Mouse (Mus musculus) adrenal gland, postnatal 14 days (tissue): ENCODE results near the gene Slc17a7. TPM values are rescaled to one million over a fixed set of nuclear protein-coding genes. Genes with fewer than 3 reads are reported as not detected.
"Not testable (repeated sequence)": the region's sequence is repeated elsewhere in the genome, so short reads cannot be mapped to it uniquely, and the experiment has no call there.

Source experiments
- DNase-seq: peaks from one replicate; pipeline ENCODE4 v3.0.0; 2021; ENCODE audit warnings: mixed read lengths
- long read RNA-seq, 2 experiments: library from polyadenylated mRNA; stranded (forward); transcript quantifications; one replicate each; pipeline ENCODE4 v2.0.0; 2021
- total RNA-seq: library from RNA; stranded (reverse); gene quantifications from 2 replicates; pipeline ENCODE4 v1.2.3, GENCODE M21; 2021

Gene Slc17a7
- 0.22 and 0.79 TPM in 2 replicates for total RNA-seq
- long read RNA-seq, experiment 1, result 0 reads
- long read RNA-seq, experiment 2, result 0 reads

DNA sequence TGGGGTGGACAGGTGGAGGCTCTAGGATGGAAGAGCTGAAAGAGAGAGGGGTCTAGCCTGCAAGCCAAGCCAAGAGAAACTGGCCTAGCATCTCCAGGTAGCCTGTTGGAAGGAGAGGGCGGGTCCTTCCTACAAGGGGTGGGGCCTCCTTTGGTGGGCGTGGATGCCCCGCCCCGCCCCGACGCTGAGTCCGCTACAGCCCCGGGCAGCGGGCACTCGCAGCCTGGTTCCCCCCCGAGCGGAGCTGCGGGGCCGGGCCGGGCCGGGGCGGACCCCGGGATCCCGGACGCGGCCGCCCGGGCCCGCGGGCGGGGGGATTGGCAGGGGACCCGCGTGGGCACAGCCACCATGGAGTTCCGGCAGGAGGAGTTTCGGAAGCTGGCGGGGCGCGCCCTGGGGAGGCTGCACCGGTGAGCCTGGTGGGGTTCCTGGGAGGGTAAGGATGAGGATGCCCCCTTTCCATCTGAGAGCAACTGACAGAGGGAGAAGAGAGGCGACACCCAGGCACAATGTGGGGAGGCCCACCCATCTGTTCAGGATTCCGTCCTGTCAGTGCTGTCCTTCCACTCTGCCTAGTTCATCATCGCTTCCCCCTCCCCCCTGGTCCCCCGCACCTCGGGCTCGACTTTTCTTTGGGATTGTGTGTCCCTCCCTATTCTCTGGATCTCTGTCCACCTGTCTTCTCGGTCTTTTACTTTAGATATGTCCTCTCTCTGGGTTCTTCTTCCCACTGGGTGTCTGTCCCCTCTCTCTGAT lies at the start of gene Slc17a7:
TSS of gene Slc17a7 (plus strand) at position 215 of the 756 bp plus-strand sequence.
- peak; percentile 57 for DNase-seq

DNA sequence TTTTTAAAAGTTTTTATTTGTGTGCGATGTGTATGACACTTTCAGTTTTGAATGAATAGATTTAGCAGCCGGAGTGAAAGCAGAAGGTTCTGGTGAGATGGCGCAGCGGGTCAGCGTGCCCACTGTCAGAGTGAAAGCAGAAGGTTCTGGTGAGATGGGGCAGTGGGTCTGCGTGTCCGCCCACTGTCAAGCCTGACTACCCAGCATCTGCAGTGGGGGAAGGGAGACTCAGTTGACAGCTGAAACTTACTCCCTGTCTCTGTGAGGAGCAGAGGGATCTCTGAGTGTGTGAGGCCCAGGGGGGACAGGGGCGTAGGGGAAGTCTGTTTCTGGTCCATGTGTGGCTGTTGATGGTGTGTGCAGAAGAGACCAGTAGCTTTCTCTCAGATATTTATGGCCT lies 46.2 kb upstream of the Slc17a7 start:
- DNase-seq, result peak; percentile 7

DNA sequence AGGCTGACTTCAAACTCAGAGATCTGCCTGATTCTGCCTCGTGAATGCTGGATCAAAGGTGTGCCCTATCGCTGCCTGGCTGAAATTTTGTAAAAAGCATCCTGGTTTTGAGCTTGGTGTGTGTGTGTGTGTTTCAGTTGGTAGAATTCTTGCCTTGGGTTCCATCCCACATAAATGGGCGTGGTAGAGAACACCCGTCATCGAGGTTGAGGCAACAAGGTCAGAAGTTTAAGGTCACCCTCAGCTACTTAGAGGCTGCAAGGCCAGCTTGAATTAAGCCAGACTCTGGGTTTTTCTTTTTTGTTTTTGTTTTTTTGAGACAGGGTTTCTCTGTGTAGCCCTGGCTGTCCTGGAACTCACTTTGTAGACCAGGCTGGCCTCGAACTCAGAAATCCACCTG lies 45.4 kb upstream of the Slc17a7 start:
- peak; percentile 34 for DNase-seq

DNA sequence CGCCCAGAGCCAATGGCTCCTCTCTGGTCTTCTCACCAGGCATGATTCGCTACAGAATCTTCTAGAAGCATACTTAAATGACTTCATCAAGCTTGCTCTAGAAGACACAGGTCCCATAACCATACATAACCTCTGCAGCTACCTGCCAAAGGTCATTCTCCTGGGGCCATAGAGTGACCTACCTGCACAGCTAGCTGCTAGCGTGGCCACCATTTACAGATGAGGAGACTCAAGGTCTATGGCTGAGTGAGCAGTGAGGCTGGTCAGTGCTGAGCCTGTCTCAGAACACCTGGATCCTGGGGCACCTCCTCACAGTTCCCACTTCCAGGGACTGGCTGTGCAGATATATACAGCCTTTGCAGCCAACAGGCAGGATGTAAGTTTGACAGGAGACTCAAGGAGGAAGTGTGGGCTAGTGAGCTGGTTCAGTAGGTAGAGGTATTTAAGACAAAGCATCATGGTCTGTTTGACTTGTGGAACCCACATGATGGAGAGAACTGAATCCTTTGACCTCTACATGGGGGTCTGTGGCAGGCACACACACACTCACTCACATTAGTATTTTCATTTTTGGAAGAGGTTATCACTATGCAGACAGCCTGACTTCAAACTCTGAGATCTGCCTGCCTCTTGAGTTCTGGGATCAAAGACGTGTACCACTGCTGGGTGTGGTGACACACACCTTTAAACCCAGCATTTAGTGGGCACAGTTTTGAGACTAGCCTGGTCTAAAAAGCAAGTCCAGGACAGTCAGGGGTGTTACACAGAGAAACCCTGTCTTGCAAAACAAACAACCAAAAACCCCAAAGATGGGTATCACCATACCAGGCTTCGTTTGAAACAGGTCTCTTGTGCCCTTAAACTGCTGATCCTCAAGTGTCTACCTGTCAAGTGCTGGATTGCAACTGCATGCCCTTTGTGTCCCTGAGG lies 43.7 kb upstream of the Slc17a7 start:
- DNase-seq, result no peak

DNA sequence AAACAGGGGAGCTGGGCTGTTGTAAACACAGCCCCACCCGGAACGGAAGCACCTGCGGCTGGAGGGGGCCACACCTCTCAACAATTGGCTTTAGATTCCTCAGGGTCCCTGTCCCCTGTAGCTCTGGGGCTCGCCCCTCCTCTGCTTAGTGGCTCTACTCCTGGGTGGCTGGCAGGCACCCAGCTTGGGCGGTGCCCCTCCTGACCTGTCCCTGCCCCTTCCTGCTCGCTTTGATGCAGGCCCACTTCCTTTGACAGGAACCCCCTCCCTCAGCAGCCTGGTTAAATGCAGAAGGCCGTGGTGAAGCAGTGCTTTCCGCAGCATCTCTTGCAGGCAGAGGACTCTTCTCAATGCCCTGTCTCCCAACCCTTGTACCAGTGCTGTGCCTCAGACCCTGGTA lies 42.3 kb upstream of the Slc17a7 start:
- DNase-seq, result peak; percentile 75

DNA sequence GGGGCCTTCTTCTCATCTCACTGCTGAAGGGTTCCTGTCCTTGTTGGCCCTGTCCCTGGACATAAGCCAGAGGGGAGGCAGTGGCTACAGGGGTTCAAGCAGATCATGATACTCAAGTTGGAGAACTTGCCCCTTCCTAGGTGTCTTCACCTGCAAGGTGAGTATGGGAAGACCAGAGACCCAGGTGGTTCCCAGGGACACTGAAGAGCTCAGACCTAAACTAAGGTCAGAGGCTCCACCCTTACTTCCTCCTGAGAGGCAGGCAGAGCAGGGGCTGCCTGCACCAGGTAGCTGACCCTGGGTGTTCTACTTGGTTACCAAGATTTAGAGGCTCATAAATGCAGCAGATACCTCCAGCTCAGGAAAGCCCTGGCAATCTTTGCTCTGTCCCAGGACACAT lies 41.8 kb upstream of the Slc17a7 start:
- no peak for DNase-seq

DNA sequence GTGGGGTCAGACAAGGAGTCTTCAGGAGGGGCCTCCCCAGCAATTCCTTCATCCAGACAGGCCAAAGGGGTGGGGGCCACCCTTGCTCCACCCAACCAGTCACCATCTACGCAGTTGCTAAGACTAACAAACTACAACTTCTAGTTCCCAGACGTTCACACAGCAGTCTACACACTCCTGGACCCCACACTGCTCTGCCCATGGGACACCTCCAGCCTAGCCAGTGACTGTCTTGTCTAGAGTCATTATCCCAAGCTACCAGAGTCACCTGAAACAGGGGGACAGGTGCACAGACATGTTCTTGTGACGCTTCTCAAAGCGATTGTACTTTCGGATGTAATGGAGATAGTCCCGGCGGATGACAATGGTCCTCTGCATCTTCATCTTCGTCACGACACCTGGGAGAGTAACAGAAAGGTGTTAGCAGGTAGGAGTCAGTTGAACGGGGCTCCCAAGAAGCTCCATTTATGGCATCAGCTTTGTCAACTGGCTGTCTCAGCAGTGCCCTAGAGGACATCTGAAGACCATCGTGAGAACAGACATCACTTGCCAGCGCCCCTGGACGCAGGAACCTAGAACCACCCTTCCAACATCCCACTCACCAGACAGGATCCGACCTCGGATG lies 41.1 kb upstream of the Slc17a7 start:
- DNase-seq, result no peak

DNA sequence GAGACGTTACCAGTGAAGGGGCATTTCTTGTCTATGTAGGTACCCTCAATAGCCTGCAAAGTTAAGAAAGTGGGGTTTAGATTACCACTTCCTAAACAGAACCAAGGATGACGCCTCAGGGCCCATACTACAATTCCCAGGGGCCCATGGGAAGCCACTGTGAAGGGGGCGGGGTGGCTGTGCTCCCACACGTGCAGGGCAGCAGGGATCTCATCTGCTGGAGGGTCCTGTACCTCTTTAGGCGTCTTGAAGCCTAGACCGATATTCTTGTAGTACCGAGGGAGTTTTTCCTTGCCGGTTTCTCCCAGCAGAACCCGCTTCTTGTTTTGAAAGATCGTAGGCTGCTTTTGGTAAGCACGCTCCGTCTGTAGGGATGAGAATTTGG lies 40.6 kb upstream of the Slc17a7 start:
- DNase-seq, result peak; percentile 76

DNA sequence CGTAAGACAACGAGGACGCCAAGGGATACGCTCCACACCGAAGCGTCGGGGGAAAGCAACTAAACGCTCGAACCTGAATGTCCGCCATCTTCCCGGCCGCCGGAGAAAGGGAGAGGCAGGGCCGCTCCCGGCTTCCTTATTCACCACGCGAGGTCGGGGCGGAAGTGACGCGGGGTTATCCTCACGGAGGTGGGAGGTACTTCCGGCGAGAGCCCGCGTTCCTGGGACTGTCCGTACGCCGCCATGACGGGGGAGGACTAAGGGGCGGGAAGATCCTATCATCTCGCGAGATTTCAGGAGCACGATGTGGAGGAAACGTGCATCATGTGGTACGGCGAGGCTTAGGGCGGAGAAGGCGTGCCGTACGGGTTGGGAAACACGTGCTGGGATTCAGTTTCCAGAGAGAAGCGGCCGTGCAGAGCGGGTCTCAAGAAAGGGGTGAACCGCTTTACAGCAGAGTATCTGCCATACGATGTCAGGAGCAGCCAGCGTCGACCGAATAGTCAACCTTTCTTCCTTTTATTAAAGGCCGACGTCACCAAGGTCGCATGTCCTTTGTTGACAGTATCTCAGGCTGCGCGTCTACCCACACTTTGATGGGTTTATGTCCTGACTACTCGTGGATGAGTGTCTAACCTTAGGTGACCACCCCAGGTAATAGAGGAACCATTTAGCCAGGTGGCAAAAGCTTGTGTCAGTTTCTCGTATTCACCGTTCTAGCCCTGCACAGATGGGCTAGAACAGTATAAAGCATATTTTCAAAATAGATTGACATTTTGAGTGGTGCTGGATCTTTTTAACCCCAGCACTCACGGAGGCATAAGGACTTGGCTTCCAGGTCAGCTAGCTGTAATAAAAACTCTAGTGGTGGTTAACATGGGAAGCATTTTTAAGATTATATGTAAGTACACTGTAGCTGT lies 39.3 kb upstream of the Slc17a7 start, which contains the start of gene Rps11:
TSS of gene Rps11 (minus strand) at position 216 of the 920 bp plus-strand sequence.
- peak; percentile 99 for DNase-seq

DNA sequence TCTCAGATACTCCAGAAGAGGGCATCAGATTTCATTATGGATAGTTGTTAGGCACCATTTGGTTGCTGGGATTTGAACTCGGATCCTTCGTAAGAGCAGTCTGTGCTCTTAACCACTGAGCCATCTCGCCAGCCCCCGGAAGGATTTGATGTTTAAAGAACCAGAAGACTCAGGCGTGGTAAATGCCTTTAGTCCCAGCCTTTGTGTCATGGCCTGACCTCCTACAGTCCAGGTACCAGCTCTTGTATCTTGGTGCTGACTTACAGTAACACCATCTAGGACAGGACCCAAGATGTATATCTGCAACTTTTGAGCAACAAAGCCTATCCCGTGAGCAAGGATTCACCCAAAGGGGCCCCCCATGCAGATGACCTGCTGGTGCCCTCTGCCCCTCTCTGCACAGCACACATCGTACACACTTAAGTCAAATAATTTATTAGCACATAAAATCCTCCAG lies 38.6 kb upstream of the Slc17a7 start:
- no peak for DNase-seq

DNA sequence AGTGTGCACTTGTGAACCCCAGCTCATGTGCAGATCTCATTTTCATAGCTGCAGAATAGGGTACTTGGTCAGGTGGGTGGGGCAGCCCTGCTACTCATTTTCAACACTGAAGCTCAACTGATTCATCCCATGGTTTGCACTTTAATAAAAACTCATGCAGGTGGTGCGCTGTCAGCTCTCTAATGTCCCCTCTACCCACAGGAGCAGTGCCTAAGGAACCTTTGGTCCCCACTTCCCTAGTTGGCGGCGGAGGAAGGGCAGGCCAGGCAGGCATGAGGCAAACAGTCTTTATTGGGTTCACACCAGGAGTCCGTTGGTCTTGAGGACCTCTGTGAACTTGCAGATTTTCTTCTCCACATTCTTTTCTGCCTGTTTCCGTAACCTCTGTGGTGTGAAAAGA lies 38.1 kb upstream of the Slc17a7 start:
- not testable (repeated sequence) for DNase-seq

DNA sequence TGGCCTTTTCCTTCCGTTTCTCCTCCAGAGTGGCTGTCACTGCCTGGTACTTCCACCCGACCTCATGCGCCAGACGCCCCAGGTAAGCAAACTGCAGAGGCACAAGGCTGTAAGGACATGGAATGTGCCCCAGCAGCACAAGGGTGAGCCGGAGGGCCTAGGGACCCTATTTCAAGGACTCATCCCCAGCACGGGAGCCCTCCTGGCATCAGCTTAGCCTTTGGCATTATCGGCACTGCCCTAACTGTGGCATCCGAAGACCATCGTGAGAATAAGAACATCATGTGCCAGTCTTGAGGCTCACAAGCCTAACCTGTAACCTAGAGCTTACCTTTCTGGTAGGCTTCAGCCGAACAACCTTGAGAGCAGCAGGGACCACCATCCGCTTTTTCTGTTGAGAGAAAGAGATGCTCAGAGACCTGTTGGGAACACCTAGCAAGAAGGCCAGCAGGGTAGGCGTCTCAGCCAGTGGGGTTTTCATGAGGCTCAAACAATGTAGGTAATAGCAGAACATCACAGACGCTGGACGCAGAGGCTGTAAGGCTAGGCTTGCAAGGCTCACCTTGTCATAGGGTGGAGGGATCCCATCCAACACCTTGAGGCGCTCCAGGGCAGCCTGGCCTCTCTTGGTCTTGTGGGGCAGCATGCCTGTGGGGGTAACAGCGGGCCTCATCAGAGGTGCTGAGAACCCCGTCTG lies 37.5 kb upstream of the Slc17a7 start:
- no peak for DNase-seq

DNA sequence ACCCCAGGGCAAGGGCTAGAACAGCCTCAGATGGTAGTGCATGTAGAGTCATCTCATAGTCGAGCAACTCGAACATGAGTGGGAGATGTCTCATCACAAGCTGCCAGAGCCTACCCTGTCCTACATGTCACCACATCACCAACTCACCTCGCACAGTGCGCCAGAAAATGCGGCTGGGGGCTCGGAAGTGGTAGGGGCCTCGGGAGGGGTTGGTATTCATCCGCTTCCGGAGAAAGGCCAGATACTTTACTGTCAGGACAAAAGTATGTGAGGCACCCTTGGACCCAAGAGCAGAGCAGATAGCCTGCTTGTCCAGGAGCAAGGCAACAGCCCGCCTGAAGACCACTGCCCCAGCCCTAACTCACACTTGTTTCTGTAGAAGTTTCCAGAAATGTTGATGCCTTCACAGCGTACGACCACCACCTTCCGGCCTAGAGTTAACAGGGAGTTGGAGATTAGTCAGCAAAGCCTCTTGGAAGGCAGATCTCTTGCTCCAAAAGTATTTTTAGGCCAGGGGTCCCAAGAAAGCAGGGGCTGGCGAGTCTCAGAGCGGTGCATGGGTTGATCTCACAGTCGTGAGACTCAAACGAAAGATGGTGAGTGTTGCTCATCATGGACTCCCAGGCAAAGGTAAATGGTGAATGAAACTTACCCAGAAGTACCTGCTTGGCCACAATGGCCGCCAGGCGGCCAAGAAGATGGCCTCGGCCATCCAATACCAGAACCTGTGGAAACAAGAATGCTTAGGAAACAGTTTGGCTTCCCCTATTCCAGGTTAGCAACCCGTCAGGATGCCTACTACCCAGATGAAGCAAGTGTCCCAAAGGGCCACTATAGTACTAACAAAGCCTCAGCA lies 36.7 kb upstream of the Slc17a7 start:
- no peak for DNase-seq

DNA sequence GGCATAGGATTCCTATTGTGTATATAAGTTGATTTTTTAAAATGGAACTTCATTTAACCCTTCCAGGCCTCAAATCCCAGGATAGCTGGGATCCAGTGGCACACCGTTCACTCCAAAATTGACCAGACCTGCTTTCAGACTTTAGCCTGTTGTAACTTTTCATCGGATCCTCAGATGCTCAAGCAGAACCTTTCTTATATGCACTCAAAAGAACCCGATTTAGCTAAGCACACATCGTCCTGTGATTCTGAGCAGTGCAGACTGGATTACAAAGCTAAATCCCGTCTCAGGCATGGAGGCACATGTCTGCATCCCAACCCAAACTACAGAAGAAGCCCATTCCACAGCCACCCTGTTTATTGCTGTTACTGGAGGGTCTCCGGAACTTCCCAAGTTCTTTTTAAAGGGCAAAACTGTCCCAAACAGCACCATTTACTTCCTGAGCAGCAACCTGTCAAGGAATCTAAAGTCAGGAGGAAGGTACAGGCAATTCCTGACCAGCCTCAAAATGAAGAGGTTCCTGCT lies 36.0 kb upstream of the Slc17a7 start:
- DNase-seq, result no peak

DNA sequence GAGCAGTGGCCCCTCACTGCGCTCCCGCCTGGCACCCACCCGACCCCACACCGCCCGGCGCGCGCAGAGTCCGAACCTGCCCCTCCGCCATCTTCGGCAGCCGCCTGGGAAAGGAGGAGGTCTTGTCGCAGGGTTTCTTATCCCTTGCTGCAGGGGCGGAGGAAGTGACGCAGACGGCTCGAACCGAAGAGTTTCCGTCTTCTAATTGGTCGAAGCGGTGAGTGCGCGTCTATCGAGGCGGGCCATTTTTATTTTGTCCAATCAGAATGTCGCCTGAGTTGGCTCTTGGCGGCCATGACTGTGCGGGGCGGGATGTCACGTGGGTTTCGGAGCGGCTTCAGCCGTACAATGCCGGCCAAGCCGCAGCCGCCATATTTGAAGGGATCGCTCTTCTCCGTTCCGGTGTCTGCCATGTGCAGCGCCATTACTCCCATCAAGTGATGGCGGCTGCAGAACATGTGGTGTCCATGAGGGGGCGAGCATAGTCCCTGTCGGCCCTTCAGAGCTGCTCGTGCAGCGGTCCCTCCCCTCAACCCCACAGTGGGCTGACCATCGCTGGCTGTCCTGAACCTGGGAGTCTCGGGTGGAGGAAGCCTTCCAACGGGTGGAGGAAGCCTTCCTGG lies 35.0 kb upstream of the Slc17a7 start, which contains the start of gene Rpl13a:
TSS of gene Rpl13a (minus strand) at position 138 of the 623 bp plus-strand sequence.
- peak; percentile 98 for DNase-seq

DNA sequence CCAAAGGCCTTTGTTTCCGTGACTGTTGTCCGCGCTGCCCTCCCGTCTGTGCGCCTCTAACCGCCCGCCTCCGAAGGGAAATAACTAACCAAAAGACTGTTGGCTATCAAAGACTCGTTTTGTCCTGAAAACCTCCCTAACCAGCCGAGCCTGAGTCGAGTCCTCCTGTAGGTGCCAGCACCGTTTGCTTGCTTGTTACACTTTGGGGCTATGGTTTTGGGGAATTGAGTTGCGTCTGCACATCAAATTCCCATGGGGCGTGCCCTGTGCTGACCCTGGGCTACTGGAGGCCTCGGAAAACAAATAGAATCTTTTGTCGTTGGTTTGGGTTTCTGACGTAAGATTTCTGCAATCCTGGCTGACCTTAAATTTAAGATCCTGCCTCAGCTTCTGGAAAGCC lies 34.4 kb upstream of the Slc17a7 start:
- peak; percentile 65 for DNase-seq

DNA sequence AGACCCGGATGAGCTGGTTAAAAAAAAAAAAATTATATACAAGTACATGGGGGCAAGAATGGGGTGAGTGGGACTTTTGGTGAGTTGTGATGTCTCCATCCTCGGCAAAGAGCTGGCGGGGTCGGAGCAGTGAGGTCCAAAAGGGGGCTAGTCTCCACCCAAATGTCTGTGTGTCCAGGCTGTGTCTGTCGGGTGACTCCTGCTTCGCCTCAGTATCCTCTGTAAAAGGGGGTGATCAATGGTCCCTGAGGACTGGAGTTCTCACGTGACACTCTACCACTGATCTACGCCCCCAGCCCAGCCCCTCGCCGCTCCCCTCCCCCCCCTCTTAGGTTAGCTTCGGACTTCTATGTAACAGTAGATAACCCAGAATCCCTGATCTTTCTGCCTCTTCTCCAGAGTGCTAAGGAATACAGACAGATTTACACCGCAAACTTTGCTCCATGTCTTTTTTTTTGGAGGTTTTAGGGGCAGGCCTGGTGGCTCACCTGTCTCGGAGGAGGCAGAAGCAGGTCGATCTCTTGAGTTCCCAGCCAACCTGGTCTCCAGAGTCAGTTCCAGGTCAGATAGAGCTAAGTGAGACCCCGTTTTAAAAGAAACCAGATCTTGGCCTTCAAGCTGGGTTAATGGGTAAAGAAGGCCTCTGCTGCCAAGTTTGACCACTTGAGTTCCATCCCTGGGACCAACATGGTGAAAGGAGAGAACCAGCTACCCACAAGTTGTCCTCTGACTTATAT lies 33.8 kb upstream of the Slc17a7 start:
- no peak for DNase-seq

DNA sequence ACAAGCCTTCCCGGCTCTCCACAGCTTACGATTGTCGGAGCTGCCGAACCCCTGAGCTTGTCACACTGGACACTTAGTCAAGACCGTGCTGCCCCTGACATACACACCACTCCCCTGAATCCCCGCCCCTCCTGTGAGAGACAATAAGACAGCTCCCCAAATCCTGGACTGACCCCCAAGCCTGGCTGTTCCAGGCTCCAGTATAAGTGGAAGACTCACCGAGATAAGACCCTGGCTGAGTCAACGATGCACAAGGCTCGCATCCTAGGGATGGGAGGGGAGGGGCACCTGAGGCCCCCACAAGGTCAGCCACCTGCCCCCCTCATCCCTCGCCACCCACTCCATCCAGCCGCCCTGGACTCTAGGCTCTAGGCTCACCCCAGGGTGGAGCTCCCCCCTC lies 31.9 kb upstream of the Slc17a7 start:
- DNase-seq, result no peak
